Mouse (Mus musculus) liver, embryonic 15.5 days (tissue): ENCODE data around the gene Klhdc7b. TPM values are rescaled to one million over a fixed set of nuclear protein-coding genes. Genes with fewer than 3 reads are reported as not detected.

Source experiments
- ATAC-seq: fragments of 200-750 bp; cut with Nextera tagmentation; 2 replicates; pipeline ENCODE4 v1.8.0; 2017; ENCODE audit warnings: moderate number of reproducible peaks, mild to moderate bottlenecking, moderate library complexity; ENCODE audit not compliant: insufficient read depth
- H3K27ac ChIP-seq: fragments of 300-500 bp; sonication (generic); replicated peaks from 2 replicates; pipeline ENCODE4 v1.5.1; 2015; ENCODE audit warnings: mild to moderate bottlenecking, inconsistent platforms
- H3K27me3 ChIP-seq: fragments of 300-500 bp; sonication (generic); 2 replicates; pipeline ENCODE4 v1.6.1; 2015; ENCODE audit warnings: mild to moderate bottlenecking, inconsistent platforms
- H3K36me3 ChIP-seq: fragments of 300-500 bp; sonication (generic); replicated peaks from 2 replicates; pipeline ENCODE4 v1.6.1; 2015; ENCODE audit warnings: moderate library complexity, mild to moderate bottlenecking, inconsistent platforms
- H3K4me1 ChIP-seq: fragments of 300-500 bp; sonication (generic); replicated peaks from 2 replicates; pipeline ENCODE4 v1.6.1; 2015; ENCODE audit warnings: inconsistent platforms
- H3K4me2 ChIP-seq: fragments of 300-500 bp; sonication (generic); 2 replicates; pipeline ENCODE4 v1.6.1; 2015; ENCODE audit warnings: moderate library complexity, mild to moderate bottlenecking, inconsistent platforms
- H3K4me3 ChIP-seq: fragments of 300-500 bp; sonication (generic); replicated peaks from 2 replicates; pipeline ENCODE4 v1.5.1; 2015; ENCODE audit warnings: mild to moderate bottlenecking, inconsistent platforms
- H3K9ac ChIP-seq: fragments of 300-500 bp; sonication (generic); 2 replicates; pipeline ENCODE4 v1.6.1; 2015; ENCODE audit warnings: moderate library complexity, mild to moderate bottlenecking, inconsistent platforms
- H3K9me3 ChIP-seq: fragments of 300-500 bp; sonication (generic); replicated peaks from 2 replicates; pipeline ENCODE4 v1.6.1; 2016; ENCODE audit warnings: inconsistent platforms
- WGBS: fragments of 180-500 bp; shearing (Covaris S2); methylation state at CpG from one replicate; pipeline ENCODE4 v1.1.7; 2015; ENCODE audit warnings: mixed read lengths; ENCODE audit not compliant: insufficient replicate concordance; 5-methylcytosine and 5-hydroxymethylcytosine counted together
- polyA plus RNA-seq: library from polyadenylated mRNA; unstranded; fragments of >200 nt; fragmentation: Nextera tagmentation; extraction: Ambion mirVana; gene quantifications from 2 replicates; pipeline ENCODE4 v1.2.1, GENCODE M21; 2015

The Klhdc7b gene
- polyA plus RNA-seq, 1 experiment from 2014 or later, result not detected

DNA sequence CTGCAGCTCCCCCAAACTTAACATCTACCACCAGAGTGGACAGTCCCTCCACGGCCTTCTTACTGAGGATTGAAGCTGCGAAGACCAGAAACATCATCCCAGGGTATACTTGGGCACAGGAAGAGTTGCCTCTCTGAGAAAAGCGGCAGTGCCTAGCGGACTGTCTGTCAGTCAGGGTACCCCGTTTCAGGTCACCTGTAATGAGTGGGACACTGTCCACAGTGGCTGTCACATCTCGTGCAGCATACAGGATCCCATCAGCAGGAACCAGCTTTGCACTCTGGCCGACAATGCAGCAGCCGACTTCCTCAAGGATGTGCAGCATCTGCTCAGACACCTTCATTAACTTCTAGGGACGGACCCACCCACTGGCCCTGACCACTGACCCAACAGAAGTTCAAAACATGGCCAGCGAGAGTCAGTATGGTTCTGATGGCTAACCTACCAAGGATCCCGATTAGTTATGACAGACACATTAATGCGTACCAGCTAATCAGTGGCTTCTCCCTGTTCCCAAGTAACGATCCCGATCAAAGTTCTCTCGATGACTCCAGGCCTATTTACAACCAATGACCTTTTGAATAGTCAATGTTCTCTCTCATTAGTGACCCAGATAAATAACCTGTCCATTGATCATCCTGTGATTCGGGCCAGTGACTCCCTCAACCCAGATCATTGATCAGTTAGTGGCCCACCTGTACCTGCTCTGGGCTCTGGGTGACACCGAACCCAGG lies 9.7 kb upstream of the Klhdc7b start:
- WGBS, result 80% methylated on average over 17 of the region's 17 CpGs
- H3K27ac ChIP-seq, result no peak overlapping the region
- H3K9ac ChIP-seq, result no peak overlapping the region
- H3K9me3 ChIP-seq, result no peaks in the 10 kb centered on the region
- H3K27me3 ChIP-seq, result peaks cover 37% of the 10 kb centered on the region
- no peak for ATAC-seq
- peaks cover 66% of the 10 kb centered on the region for H3K4me1 ChIP-seq
- no peak overlapping the region for H3K4me2 ChIP-seq
- no peak overlapping the region for H3K4me3 ChIP-seq
- H3K36me3 ChIP-seq, result peaks cover 30% of the 10 kb centered on the region

DNA sequence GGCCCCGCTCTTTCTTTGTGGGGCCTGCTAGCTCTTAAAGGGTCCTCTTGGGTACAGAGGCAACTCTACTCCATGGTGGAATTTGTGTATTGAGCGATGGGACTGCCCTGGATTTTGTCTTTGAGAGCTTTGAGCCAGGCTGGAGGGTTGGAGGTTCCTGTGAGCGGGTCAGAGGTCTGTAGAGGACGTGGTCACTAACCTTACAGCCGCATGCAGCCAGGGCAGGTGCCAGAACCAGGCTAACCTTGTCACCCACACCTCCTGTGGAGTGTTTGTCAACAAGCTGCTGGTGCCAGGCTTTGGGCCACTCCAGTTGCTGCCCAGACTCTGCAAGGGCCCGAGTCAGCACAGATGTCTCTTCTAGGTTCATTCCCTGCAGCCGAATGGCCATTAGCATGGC lies 8.7 kb upstream of the Klhdc7b start:
- Histone ChIP-seq H3K4me3 (no peak overlapping the region), H3K27ac (no peak overlapping the region), H3K4me2 (no peak overlapping the region), H3K9me3 (no peaks in the 10 kb centered on the region), H3K4me1 (peaks cover 58% of the 10 kb centered on the region), H3K27me3 (peaks cover 46% of the 10 kb centered on the region), H3K36me3 (peaks cover 19% of the 10 kb centered on the region), H3K9ac (no peak overlapping the region)
- no peak for ATAC-seq
- WGBS, result 65% methylated on average over 7 of the region's 7 CpGs

DNA sequence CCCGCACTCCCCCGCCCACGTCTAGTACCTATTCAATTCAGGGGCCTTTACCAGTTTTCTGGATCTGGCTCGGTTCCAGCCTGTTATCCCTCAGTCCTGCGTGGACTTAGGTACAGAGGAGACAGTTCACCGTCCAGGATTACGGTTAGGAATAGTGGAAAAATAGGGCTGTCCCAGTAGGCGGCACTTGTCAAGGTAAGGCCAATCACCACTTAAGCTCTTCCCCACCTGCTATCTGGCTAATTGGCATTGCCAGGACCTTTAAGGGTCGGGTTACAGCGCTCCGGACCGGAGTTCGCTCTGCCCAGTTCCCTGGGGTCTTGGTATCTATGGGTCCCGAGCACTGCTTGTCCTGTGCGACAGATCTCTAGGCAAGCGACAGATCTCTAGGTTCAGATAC lies 7.8 kb upstream of the Klhdc7b start, which contains the start of gene Tymp:
TSS of gene Tymp (minus strand) at position 83 of the 400 bp plus-strand sequence.
- H3K36me3 ChIP-seq, result peaks cover 10% of the 10 kb centered on the region
- 45% methylated on average over 16 of the region's 16 CpGs for WGBS

DNA sequence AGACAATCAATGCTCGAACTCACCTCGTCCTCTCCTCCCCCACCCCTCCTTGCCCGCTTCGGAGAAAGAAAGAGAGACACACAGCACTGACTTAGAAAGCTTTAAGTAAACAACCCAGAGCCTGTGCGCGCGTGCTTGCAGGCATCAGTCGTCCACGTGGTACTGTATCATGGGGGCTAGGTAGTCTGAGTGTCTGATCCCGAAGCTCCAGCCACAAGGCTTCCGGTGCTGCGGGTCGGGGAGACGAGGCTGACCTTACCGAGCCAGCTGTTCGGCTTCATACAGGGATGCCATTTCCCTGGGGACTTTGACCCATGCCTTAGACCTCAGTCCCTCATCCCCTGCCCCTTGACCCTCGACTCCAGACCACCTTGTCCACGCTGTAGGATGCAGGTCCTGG lies 7.4 kb upstream of the Klhdc7b start:
- Histone ChIP-seq H3K9ac (no peak overlapping the region), H3K27me3 (peaks cover 51% of the 10 kb centered on the region), H3K4me3 (no peak overlapping the region), H3K4me1 (peaks cover 54% of the 10 kb centered on the region), H3K27ac (no peak overlapping the region), H3K9me3 (no peaks in the 10 kb centered on the region), H3K36me3 (peaks cover 6% of the 10 kb centered on the region), H3K4me2 (peak overlapping the region; percentile 23; the same call in 1 of the 2 replicates)
- ATAC-seq, result no peak
- 13% methylated on average over 18 of the region's 18 CpGs for WGBS

More for the DNA sequence above, 7.8 kb upstream of the Klhdc7b start, which contains the start of gene Tymp:
- no peak for ATAC-seq
- Histone ChIP-seq H3K4me3 (no peak within 1 kb of the TSS), H3K27me3 (peaks cover 48% of the 10 kb centered on the region), H3K9me3 (no peaks in the 10 kb centered on the region), H3K9ac (no peak within 1 kb of the TSS), H3K4me1 (peaks cover 58% of the 10 kb centered on the region), H3K27ac (no peak within 1 kb of the TSS), H3K4me2 (peak within 1 kb of the TSS; percentile 23; the same call in 1 of the 2 replicates)

DNA sequence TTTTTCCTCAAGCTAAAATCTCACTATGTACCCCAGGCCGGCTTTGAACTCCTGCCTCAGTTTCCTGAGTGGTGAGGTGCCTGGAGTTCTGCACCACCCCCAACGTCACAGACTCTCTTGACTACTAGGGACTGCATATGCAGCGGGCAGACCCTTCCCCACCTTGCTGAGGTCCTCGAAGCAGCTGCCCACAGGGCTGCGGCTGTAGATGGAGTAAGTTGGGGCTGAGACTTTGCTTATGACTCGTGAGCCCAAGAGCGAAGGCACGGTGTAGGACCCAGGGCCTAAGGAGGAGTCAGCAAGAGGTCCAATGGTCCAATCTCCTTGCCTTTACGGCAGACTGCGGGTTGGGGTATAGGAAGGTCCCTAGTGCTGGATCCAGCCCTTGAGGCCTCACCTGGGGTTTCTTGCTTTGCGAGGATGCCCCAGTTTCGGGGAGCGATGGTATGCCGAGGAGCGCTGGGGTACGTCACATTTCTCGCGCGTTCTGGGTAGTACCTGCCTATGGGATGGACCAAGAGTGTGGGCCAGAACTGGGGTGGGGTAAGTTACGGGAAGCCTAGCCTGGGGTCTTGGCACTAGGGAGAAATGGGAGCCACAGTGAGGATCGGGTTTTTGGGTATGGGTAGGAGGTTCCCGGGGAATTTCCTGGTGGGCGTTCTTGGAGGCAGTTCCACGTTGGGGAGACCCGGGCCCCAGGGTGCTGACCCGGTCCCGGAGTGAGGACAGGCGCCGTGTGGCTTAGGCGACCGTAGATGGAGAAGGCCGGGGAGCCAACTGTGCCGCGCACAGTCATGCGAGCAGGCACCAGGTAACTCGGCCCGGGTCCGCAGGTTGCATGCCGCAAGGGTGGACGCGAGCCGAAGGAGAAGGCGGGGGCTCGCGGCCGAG lies 6.5 kb upstream of the Klhdc7b start:
- 18% methylated on average over 46 of the region's 46 CpGs for WGBS
- no peak for ATAC-seq
- H3K27ac ChIP-seq, result no peak overlapping the region
- peaks cover 46% of the 10 kb centered on the region for H3K4me1 ChIP-seq
- peak overlapping the region; percentile 21; the same call in 1 of the 2 replicates for H3K9ac ChIP-seq
- peak overlapping the region; percentile 43 for H3K4me3 ChIP-seq
- H3K4me2 ChIP-seq, result peak overlapping the region; percentile 77
- H3K27me3 ChIP-seq, result peaks cover 57% of the 10 kb centered on the region
- no peaks in the 10 kb centered on the region for H3K36me3 ChIP-seq
- no peaks in the 10 kb centered on the region for H3K9me3 ChIP-seq

DNA sequence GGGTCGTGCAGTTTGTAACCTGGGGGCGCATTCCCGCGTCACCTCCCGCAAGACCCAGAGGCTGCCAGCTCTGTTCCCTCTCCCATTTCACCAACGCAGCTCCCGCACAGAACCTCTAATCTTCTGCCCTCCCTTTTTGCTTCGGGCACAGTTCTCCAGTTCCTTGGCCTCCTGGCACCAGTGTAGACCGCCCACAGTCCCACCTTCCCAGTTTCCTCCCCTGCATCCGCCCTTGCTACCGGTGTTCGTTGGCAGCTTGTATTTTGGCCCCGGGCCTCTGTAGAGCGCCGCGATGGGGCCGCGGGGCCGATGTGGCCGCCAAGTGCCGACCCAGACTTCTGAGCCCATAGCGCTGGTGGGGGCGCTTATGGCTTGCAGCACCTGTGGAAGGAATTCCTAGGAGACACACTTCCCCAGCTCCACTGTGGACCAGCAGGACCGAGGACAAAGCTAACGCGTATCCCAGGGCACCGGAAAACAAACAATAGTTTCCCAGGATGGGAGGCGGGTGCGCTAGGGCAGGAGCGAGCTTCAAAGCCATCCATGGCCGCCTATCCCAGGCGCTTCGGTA lies 5.8 kb upstream of the Klhdc7b start, which contains the start of gene Odf3b:
TSS of gene Odf3b (minus strand) at position 452 of the 571 bp plus-strand sequence.
- peak within 1 kb of the TSS; percentile 43 for H3K4me3 ChIP-seq
- H3K9ac ChIP-seq, result peak within 1 kb of the TSS; percentile 21; the same call in 1 of the 2 replicates
- H3K27me3 ChIP-seq, result peaks cover 57% of the 10 kb centered on the region
- H3K4me1 ChIP-seq, result peaks cover 38% of the 10 kb centered on the region
- H3K27ac ChIP-seq, result no peak within 1 kb of the TSS
- H3K9me3 ChIP-seq, result no peaks in the 10 kb centered on the region
- peak within 1 kb of the TSS; percentile 77 for H3K4me2 ChIP-seq
- ATAC-seq, result peak; percentile 16; the same call in 1 of the 2 replicates
- H3K36me3 ChIP-seq, result no peaks in the 10 kb centered on the region
- WGBS, result 2% methylated on average over 32 of the region's 33 CpGs

DNA sequence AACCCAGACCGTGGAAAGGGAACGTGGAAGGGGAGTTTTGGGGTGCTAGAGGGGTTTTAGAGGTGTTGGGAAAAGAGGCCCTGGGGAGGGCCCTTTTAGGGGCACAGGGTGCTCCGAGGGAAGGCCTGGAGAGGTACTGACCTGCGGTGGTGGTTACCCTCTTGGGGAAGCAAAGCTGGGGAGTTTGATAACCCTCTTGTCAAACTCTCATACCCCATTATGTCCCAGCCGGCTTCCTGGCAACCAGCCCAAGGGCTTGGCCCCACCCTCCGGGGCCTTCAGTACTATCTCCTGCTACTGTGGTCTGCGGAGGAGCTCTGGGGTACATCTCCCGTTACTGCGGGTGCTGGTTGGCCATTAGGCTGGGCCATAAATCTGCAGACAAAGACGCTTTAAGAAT lies 5.3 kb upstream of the Klhdc7b start:
- peak overlapping the region; percentile 43 for H3K4me3 ChIP-seq
- peaks cover 57% of the 10 kb centered on the region for H3K27me3 ChIP-seq
- H3K9me3 ChIP-seq, result no peaks in the 10 kb centered on the region
- no peak overlapping the region for H3K27ac ChIP-seq
- peak overlapping the region; percentile 77 for H3K4me2 ChIP-seq
- no peaks in the 10 kb centered on the region for H3K36me3 ChIP-seq
- 5% methylated on average over 10 of the region's 10 CpGs for WGBS
- peak; percentile 55 for ATAC-seq
- no peak overlapping the region for H3K9ac ChIP-seq
- H3K4me1 ChIP-seq, result peaks cover 33% of the 10 kb centered on the region

DNA sequence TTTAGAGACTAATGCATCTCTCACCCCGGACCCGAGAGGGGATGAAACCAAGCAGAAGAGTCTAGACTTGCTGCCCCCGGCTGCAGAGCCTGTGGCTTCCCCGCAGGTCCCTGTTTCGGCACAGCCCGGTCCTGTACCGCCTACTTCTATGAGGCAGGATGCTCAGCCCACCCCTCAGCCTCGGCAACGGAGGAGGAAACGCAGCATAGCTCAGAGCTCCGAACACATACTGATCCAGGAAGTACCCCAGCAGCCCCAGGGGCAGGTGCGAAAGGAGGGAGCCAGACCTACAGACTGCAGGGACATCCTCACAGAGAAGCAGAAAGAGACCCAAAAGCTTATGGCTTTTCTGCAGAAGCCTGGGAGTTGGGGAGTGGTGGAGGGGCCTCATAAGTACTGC lies 2.4 kb downstream of the Klhdc7b start:
- Histone ChIP-seq H3K9ac (no peak overlapping the region), H3K36me3 (no peaks in the 10 kb centered on the region), H3K4me2 (no peak overlapping the region), H3K4me1 (no peaks in the 10 kb centered on the region), H3K27me3 (0 out of 2 replicates have a peak, but pooled peaks cover 10% of the 10 kb centered on the region), H3K27ac (no peak overlapping the region), H3K9me3 (no peaks in the 10 kb centered on the region), H3K4me3 (no peak overlapping the region)
- WGBS, result 34% methylated on average over 12 of the region's 12 CpGs
- ATAC-seq, result no peak

DNA sequence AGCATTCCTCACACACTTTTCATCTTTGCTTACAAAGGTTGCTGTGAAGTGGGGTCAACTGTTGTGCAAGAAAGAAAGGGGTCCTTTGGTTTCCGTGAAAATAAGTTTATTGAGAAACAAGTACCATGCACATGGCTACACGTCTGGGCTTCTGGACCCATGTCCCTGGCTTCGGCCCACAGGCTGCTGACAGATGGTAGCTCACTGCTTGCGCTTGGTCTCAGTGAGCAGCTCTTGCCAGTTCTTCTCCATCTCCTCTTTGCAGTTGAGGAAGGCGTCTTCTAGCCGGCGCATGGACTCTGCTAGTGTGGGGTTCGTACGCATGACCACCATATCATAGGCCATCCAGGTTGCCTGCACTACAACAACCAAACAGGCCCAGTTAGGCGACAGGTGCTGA lies 5.4 kb downstream of the Klhdc7b start:
- no peaks in the 10 kb centered on the region for H3K36me3 ChIP-seq
- H3K27me3 ChIP-seq, result 0 out of 2 replicates have a peak, but pooled peaks cover 2% of the 10 kb centered on the region
- no peaks in the 10 kb centered on the region for H3K4me1 ChIP-seq
- 80% methylated on average over 10 of the region's 10 CpGs for WGBS
- H3K4me2 ChIP-seq, result no peak overlapping the region
- H3K27ac ChIP-seq, result no peak overlapping the region
- no peak overlapping the region for H3K4me3 ChIP-seq
- H3K9me3 ChIP-seq, result no peaks in the 10 kb centered on the region
- no peak for ATAC-seq
- H3K9ac ChIP-seq, result no peak overlapping the region

DNA sequence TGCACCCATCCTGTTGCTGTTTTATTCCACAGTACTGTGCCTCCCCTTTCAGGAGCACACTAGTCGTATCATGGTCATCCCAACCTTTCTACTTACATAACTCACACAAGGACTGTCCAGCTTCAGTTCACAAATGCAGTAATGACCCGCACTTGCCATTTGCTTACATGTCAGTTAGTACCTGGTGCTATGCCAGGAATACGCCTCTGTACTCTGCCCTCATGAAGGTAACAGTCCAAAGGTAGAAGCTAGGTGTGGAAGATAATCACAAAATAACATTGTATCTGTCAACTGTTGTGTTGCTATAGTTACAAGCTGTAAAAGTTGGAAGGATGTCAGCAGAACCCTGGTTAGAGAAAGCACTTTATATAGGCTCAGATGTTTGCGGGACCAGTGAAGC lies 12.2 kb downstream of the Klhdc7b start:
- no peaks in the 10 kb centered on the region for H3K36me3 ChIP-seq
- peak; percentile 44; the same call in 1 of the 2 replicates for ATAC-seq
- H3K27me3 ChIP-seq, result no peaks in the 10 kb centered on the region
- no peak overlapping the region for H3K9ac ChIP-seq
- H3K4me2 ChIP-seq, result no peak overlapping the region
- no peak overlapping the region for H3K27ac ChIP-seq
- WGBS, result 62% methylated on average over 4 of the region's 4 CpGs
- no peaks in the 10 kb centered on the region for H3K9me3 ChIP-seq
- no peak overlapping the region for H3K4me3 ChIP-seq
- H3K4me1 ChIP-seq, result no peaks in the 10 kb centered on the region

DNA sequence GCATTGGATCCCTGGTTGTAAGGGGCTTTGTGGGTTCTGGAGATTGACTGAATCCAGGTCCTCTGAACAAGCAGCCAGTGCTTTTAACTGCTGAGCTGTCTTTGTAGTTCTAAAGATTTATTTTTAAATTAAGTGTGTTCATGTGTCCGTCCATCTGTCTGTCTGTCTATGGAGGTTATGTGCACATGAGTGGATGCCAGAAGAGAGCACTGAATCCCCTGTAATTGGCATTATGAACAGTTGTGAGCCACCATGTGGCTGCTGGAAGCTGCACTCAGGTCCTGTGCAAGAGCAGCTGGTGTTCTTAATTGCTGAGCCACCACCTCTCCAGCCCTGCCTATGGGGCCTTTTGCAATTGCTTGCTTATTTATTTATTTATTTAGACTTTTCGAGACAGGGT lies 13.4 kb downstream of the Klhdc7b start:
- H3K9ac ChIP-seq, result no peak overlapping the region
- no peaks in the 10 kb centered on the region for H3K9me3 ChIP-seq
- no peaks in the 10 kb centered on the region for H3K36me3 ChIP-seq
- no peaks in the 10 kb centered on the region for H3K4me1 ChIP-seq
- H3K27me3 ChIP-seq, result no peaks in the 10 kb centered on the region
- no peak overlapping the region for H3K4me3 ChIP-seq
- WGBS, result 43% methylated on average over 2 of the region's 2 CpGs
- H3K4me2 ChIP-seq, result no peak overlapping the region
- no peak for ATAC-seq
- no peak overlapping the region for H3K27ac ChIP-seq
